ENCODE assay signal across 27 mouse cellular contexts in the genomic region with DNA sequence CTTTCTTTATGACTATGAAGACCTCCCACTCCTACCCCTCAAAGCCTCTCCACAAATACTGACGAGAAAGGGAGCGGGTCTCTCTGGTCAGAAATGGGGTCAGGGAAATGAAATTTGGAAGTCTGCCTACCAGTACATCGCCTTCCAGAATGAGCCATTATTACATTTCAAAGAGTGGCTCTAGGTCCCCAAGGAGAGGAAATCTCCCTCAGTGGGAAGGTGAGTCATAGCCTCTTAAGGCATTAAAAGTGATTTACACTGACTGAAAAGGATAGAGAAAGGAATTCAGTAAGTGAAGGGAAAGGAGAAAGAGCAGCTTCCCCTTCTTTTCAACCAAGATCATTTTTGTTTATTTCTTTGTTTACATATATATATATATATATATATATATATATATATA. TPM values are rescaled to one million over a fixed set of nuclear protein-coding genes. Genes with fewer than 3 reads are reported as not detected.
"Had no signal": no experiment of that assay in that cellular context is flagged by ENCODE, and none has a peak within 500 bp of the region (broad histone marks: within the 10 kb centered on the region; RNA-seq: fewer than 3 reads in every experiment).

No protein-coding gene starts in this region.

- H3K27ac ChIP-seq: gastrocnemius, adult 2 months; heart, embryonic 10.5 days; hindbrain, embryonic 10.5 days; hindbrain, embryonic 12.5 days; hindbrain, embryonic 14.5 days; intestine, embryonic 15.5 days; layer of hippocampus, adult 2 months; limb, embryonic 13.5 days; limb, embryonic 15.5 days; liver, embryonic 12.5 days had no signal

- H3K9ac ChIP-seq: heart, embryonic 12.5 days; hindbrain, embryonic 12.5 days; hindbrain, embryonic 14.5 days; intestine, embryonic 15.5 days; limb, embryonic 13.5 days; limb, embryonic 15.5 days; liver, embryonic 12.5 days had no signal

- H3K4me1 ChIP-seq: heart, embryonic 10.5 days; heart, embryonic 12.5 days; hindbrain, embryonic 10.5 days; hindbrain, embryonic 12.5 days; intestine, embryonic 15.5 days; limb, embryonic 13.5 days; limb, embryonic 15.5 days; liver, embryonic 12.5 days had no signal

- ATAC-seq: hindbrain, embryonic 16.5 days; inflammation-experienced regulatory T-cells, adult 6 months; intestine, embryonic 15.5 days; intestine, postnatal 0 days; liver, embryonic 12.5 days had no signal

- H3K27me3 ChIP-seq: heart, embryonic 12.5 days; hindbrain, embryonic 12.5 days; intestine, embryonic 15.5 days; limb, embryonic 13.5 days; limb, embryonic 15.5 days had no signal

- DNase-seq: gastrocnemius, adult 2 months; gastrocnemius, postnatal 10 days; gastrocnemius, postnatal 25 days; heart, adult 18-20 months; heart, postnatal 10 days; heart, postnatal 4 days; kidney, adult 18-20 months; kidney, adult 8-10 months; kidney, postnatal 10 days; kidney, postnatal 25 days; kidney, postnatal 4 days; left cerebral cortex, postnatal 4 days had no signal

- H3K4me3 ChIP-seq: gastrocnemius, adult 2 months; heart, embryonic 10.5 days; heart, embryonic 12.5 days; hindbrain, embryonic 10.5 days; hindbrain, embryonic 12.5 days; intestine, embryonic 15.5 days; layer of hippocampus, adult 2 months; limb, embryonic 13.5 days; limb, embryonic 15.5 days; liver, embryonic 12.5 days had no signal

- H3K36me3 ChIP-seq: heart, embryonic 10.5 days; heart, embryonic 12.5 days; hindbrain, embryonic 10.5 days; hindbrain, embryonic 12.5 days; intestine, embryonic 15.5 days; limb, embryonic 13.5 days; limb, embryonic 15.5 days; liver, embryonic 12.5 days had no signal

- H3K4me2 ChIP-seq: heart, embryonic 12.5 days; hindbrain, embryonic 12.5 days; hindbrain, embryonic 14.5 days; intestine, embryonic 15.5 days; limb, embryonic 13.5 days; limb, embryonic 15.5 days; liver, embryonic 12.5 days had no signal

- H3K9me3 ChIP-seq: heart, embryonic 10.5 days; heart, embryonic 12.5 days; hindbrain, embryonic 10.5 days; hindbrain, embryonic 12.5 days; intestine, embryonic 15.5 days; limb, embryonic 13.5 days; limb, embryonic 15.5 days; liver, embryonic 12.5 days had no signal

RNA-seq across cellular contexts. Expression of gene Avpr2, which starts 55.2 kb away (rescaled TPM):
- polyA plus RNA-seq: heart, embryonic 10.5 days; heart, embryonic 12.5 days; heart, embryonic 14.5 days; intestine, postnatal 0 days; liver, adult 2 months had no signal
